Comparison of ENCODE assay signal across 22 mouse cellular contexts in the genomic region with DNA sequence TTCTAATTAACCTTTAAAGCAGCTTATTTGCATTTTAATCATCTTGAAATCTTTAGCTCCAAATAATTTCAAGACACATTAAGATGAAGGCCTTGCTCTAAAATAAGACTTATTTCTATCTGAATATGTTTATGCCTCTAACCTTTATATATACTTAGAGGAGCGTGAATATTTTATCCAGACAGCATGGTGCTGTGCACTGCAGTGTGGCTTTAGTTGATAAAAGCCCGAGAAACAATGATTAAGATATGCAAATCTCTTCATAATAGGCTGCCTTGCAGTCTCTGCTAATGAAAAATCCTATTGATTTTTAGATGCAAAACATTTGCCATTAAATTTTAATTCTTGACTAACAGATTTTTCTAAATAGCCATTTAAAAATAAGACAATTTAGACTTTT.
DNase-seq lines count a peak whose midpoint lies in the region; ATAC-seq and TF ChIP-seq lines count a peak whose summit lies in the region.
"Had no signal": no experiment of that assay in that cellular context is flagged by ENCODE, and none has a peak within 500 bp of the region (broad histone marks: within the 10 kb centered on the region; RNA-seq: fewer than 3 reads in every experiment).

No protein-coding gene starts in this region.

- WGBS in forebrain, embryonic 11.5 days: 27% methylated on average over 2 of the region's 2 CpGs
- 48% methylated on average over 2 of the region's 2 CpGs for WGBS in forebrain, embryonic 10.5 days
- WGBS in forebrain, embryonic 16.5 days: 8% methylated on average over 2 of the region's 2 CpGs
- WGBS in forebrain, postnatal 0 days: 16% methylated on average over 2 of the region's 2 CpGs
- WGBS in midbrain, embryonic 13.5 days: 17% methylated on average over 2 of the region's 2 CpGs
- WGBS in midbrain, postnatal 0 days: 31% methylated on average over 2 of the region's 2 CpGs

- ATAC-seq in forebrain, embryonic 11.5 days (replicated peaks; ENCODE audit: low FRiP score): peak; percentile 47; the same call in 1 of the 2 replicates
- ATAC-seq in forebrain, embryonic 16.5 days: 0 out of 2 replicates have a peak, but pooled peaks have one; percentile 29
- ATAC-seq in forebrain, postnatal 0 days: no peak
- ATAC-seq in midbrain, embryonic 13.5 days: 0 out of 2 replicates have a peak, but pooled peaks have one; percentile 49
- ATAC-seq in midbrain, postnatal 0 days (ENCODE audit: low FRiP score): no peak
- ATAC-seq: activated CD4-positive, CD25-positive, alpha-beta regulatory T cell, adult 4 months; intestine, postnatal 0 days had no signal

- H3K27me3 ChIP-seq in forebrain, embryonic 11.5 days (ENCODE audit: control insufficient read depth, insufficient read depth, low read length): no peaks in the 10 kb centered on the region
- H3K27me3 ChIP-seq in forebrain, embryonic 10.5 days (ENCODE audit: poor library complexity, severe bottlenecking): no peaks in the 10 kb centered on the region
- no peaks in the 10 kb centered on the region for H3K27me3 ChIP-seq in forebrain, embryonic 16.5 days (replicated peaks; ENCODE audit: control insufficient read depth, insufficient read depth, low read length)
- no peaks in the 10 kb centered on the region for H3K27me3 ChIP-seq in forebrain, postnatal 0 days (ENCODE audit: insufficient read depth, low read length)
- H3K27me3 ChIP-seq in midbrain, embryonic 13.5 days: no peaks in the 10 kb centered on the region
- H3K27me3 ChIP-seq in midbrain, postnatal 0 days (ENCODE audit: insufficient read depth, low read length): no peaks in the 10 kb centered on the region
- H3K27me3 ChIP-seq: embryonic facial prominence, embryonic 13.5 days; hindbrain, embryonic 12.5 days; hindbrain, embryonic 15.5 days had no signal

- no peak for TF ChIP-seq CTCF in forebrain, postnatal 0 days (IDR thresholded peaks at IDR 0.05; ENCODE audit: low read depth)
- TF ChIP-seq CTCF in midbrain, postnatal 0 days (IDR thresholded peaks at IDR 0.05): no peak

- no peak overlapping the region for H3K4me2 ChIP-seq in forebrain, embryonic 11.5 days (ENCODE audit: low read depth, low read length, severe bottlenecking)
- H3K4me2 ChIP-seq in forebrain, embryonic 16.5 days (ENCODE audit: low read length): no peak overlapping the region
- H3K4me2 ChIP-seq in forebrain, postnatal 0 days (ENCODE audit: low read depth): no peak overlapping the region
- no peak overlapping the region for H3K4me2 ChIP-seq in midbrain, embryonic 13.5 days (replicated peaks)
- no peak overlapping the region for H3K4me2 ChIP-seq in midbrain, postnatal 0 days (ENCODE audit: low read depth, low read length, poor library complexity, severe bottlenecking)
- H3K4me2 ChIP-seq: embryonic facial prominence, embryonic 13.5 days; heart, embryonic 11.5 days; hindbrain, embryonic 12.5 days; hindbrain, embryonic 15.5 days had no signal

- H3K4me1 ChIP-seq in forebrain, embryonic 11.5 days (replicated peaks; ENCODE audit: control insufficient read depth, insufficient read depth, low read length): peaks cover 4% of the 10 kb centered on the region; the same call in 1 of the 2 replicates
- peaks cover 56% of the 10 kb centered on the region for H3K4me1 ChIP-seq in forebrain, embryonic 10.5 days
- H3K4me1 ChIP-seq in forebrain, embryonic 16.5 days (replicated peaks; ENCODE audit: control insufficient read depth, insufficient read depth, low read length): peaks cover 22% of the 10 kb centered on the region
- 0 out of 2 replicates have a peak, but pooled peaks cover 4% of the 10 kb centered on the region for H3K4me1 ChIP-seq in forebrain, postnatal 0 days (ENCODE audit: insufficient read depth)
- peaks cover 37% of the 10 kb centered on the region for H3K4me1 ChIP-seq in midbrain, embryonic 13.5 days (replicated peaks)
- peaks cover 2% of the 10 kb centered on the region; the same call in 1 of the 2 replicates for H3K4me1 ChIP-seq in midbrain, postnatal 0 days (ENCODE audit: insufficient read depth, low read length)

- H3K4me3 ChIP-seq in forebrain, embryonic 11.5 days (ENCODE audit: low read depth, low read length): no peak overlapping the region
- H3K4me3 ChIP-seq in forebrain, embryonic 10.5 days: no peak overlapping the region
- no peak overlapping the region for H3K4me3 ChIP-seq in forebrain, embryonic 16.5 days (replicated peaks; ENCODE audit: low read length)
- no peak overlapping the region for H3K4me3 ChIP-seq in forebrain, postnatal 0 days (ENCODE audit: low read depth, low read length)
- no peak overlapping the region for H3K4me3 ChIP-seq in midbrain, embryonic 13.5 days (replicated peaks)
- H3K4me3 ChIP-seq in midbrain, postnatal 0 days (ENCODE audit: low read depth, low read length): no peak overlapping the region
- H3K4me3 ChIP-seq: embryonic facial prominence, embryonic 10.5 days; embryonic facial prominence, embryonic 13.5 days; erythroblast, embryonic 14.5 days; gastrocnemius, adult 2 months; hindbrain, embryonic 12.5 days; hindbrain, embryonic 15.5 days had no signal

- H3K36me3 ChIP-seq in forebrain, embryonic 11.5 days (ENCODE audit: control insufficient read depth, insufficient read depth, low read length): no peaks in the 10 kb centered on the region
- no peaks in the 10 kb centered on the region for H3K36me3 ChIP-seq in forebrain, embryonic 10.5 days (replicated peaks)
- no peaks in the 10 kb centered on the region for H3K36me3 ChIP-seq in forebrain, embryonic 16.5 days (ENCODE audit: control insufficient read depth, insufficient read depth)
- H3K36me3 ChIP-seq in forebrain, postnatal 0 days (ENCODE audit: insufficient read depth): no peaks in the 10 kb centered on the region
- H3K36me3 ChIP-seq in midbrain, embryonic 13.5 days: no peaks in the 10 kb centered on the region
- H3K36me3 ChIP-seq in midbrain, postnatal 0 days (ENCODE audit: insufficient read depth, low read length): no peaks in the 10 kb centered on the region
- H3K36me3 ChIP-seq: embryonic facial prominence, embryonic 10.5 days; embryonic facial prominence, embryonic 13.5 days; hindbrain, embryonic 12.5 days; hindbrain, embryonic 15.5 days had no signal

- H3K9ac ChIP-seq in forebrain, embryonic 11.5 days (ENCODE audit: low read length): no peak overlapping the region
- no peak overlapping the region for H3K9ac ChIP-seq in forebrain, embryonic 16.5 days (replicated peaks; ENCODE audit: low read depth, low read length)
- H3K9ac ChIP-seq in forebrain, postnatal 0 days: no peak overlapping the region
- no peak overlapping the region for H3K9ac ChIP-seq in midbrain, embryonic 13.5 days (replicated peaks)
- H3K9ac ChIP-seq in midbrain, postnatal 0 days (replicated peaks; ENCODE audit: low read length, poor library complexity, severe bottlenecking): no peak overlapping the region
- H3K9ac ChIP-seq: embryonic facial prominence, embryonic 13.5 days; hindbrain, embryonic 12.5 days; hindbrain, embryonic 15.5 days had no signal

- H3K27ac ChIP-seq in forebrain, embryonic 11.5 days (ENCODE audit: low read depth, low read length): no peak overlapping the region
- no peak overlapping the region for H3K27ac ChIP-seq in forebrain, embryonic 10.5 days
- H3K27ac ChIP-seq in forebrain, embryonic 16.5 days (ENCODE audit: low read length): no peak overlapping the region
- H3K27ac ChIP-seq in forebrain, postnatal 0 days (ENCODE audit: low read depth, low read length): no peak overlapping the region
- H3K27ac ChIP-seq in midbrain, embryonic 13.5 days: no peak overlapping the region
- no peak overlapping the region for H3K27ac ChIP-seq in midbrain, postnatal 0 days (ENCODE audit: low read depth, low read length)
- H3K27ac ChIP-seq: embryonic facial prominence, embryonic 10.5 days; embryonic facial prominence, embryonic 13.5 days; gastrocnemius, adult 2 months; hindbrain, embryonic 12.5 days; hindbrain, embryonic 15.5 days had no signal

- no peaks in the 10 kb centered on the region for H3K9me3 ChIP-seq in forebrain, embryonic 11.5 days (ENCODE audit: control insufficient read depth, low read length)
- no peaks in the 10 kb centered on the region for H3K9me3 ChIP-seq in forebrain, embryonic 10.5 days
- H3K9me3 ChIP-seq in forebrain, embryonic 16.5 days (ENCODE audit: control insufficient read depth, low read length): no peaks in the 10 kb centered on the region
- H3K9me3 ChIP-seq in forebrain, postnatal 0 days (ENCODE audit: low read length): no peaks in the 10 kb centered on the region
- H3K9me3 ChIP-seq in midbrain, embryonic 13.5 days: no peaks in the 10 kb centered on the region
- no peaks in the 10 kb centered on the region for H3K9me3 ChIP-seq in midbrain, postnatal 0 days (ENCODE audit: low read length)
- H3K9me3 ChIP-seq: embryonic facial prominence, embryonic 10.5 days; embryonic facial prominence, embryonic 13.5 days; hindbrain, embryonic 12.5 days; hindbrain, embryonic 15.5 days had no signal

- no peak for DNase-seq in forebrain, embryonic 11.5 days (ENCODE audit: low spot score)
- DNase-seq in forebrain, embryonic 10.5 days (ENCODE audit: extremely low spot score, low spot score): no peak
- no peak for DNase-seq in forebrain, postnatal 0 days
- no peak for DNase-seq in midbrain, postnatal 0 days (ENCODE audit: low spot score)
- DNase-seq: adrenal gland, adult 8-10 months; adrenal gland, postnatal 36 days; cerebellum, adult 11 months; cerebellum, adult 2 months; cerebellum, postnatal 36 days; embryo, embryonic 11 days; gastrocnemius, adult 2 months; gastrocnemius, postnatal 14 days had no signal

Comparison
In these comparisons a context has a peak if more than half of its experiments do, and no peak if none do; other contexts are left out.
1. ATAC-seq: peak in forebrain, embryonic 11.5 days (single experiment), forebrain, embryonic 16.5 days (single experiment) and midbrain, embryonic 13.5 days (single experiment); none in forebrain, postnatal 0 days (single experiment) and midbrain, postnatal 0 days (single experiment).